Mouse (Mus musculus) inflammation-experienced regulatory T-cells, adult 6 months (primary cell): ENCODE results near the gene Ptprm. TPM values are rescaled to one million over a fixed set of nuclear protein-coding genes. Genes with fewer than 3 reads are reported as not detected.

Source experiments
- ATAC-seq: one replicate; pipeline ENCODE4 v1.8.0; 2017
- polyA plus RNA-seq, 3 experiments: library from polyadenylated mRNA; unstranded; fragments of 100-300 nt; shearing (Covaris generic); gene quantifications; one replicate each; pipeline ENCODE4 v1.2.1; 2017

Ptprm gene
- polyA plus RNA-seq, 3 experiments from 2014 or later = not detected

DNA sequence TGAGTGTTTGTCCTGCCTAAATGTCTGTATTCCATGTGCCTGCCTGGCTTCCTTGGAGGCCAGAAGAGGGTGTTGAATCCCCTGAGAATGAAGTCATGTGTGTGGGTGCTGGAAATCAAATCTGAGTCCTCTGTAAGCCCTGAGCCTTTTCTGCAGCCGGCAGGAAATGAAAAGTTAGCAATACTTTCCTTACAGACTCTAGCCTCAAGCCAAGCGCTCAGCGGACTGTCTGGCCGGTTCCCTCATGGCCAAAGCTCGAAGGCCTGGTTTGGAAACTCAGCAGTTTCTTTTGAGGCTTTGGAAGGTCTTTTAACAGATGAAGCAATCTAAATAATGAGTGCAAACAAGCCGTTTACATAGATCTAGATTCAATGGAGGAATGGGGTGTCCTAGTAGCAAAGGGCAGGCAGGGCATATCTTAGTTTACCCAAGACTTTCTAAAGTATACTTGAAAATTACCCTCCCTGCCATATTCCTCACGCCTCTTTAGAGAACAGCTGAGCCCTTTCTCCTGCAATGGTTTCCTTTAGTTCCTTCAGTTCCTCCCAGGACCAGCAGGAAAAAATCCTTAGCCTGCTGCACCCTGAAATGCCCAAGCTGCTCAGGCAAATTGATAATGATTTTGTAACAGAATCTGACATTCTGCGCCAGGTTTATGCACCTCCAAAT is 144.4 kb downstream of the Ptprm start:
- ATAC-seq = no peak

DNA sequence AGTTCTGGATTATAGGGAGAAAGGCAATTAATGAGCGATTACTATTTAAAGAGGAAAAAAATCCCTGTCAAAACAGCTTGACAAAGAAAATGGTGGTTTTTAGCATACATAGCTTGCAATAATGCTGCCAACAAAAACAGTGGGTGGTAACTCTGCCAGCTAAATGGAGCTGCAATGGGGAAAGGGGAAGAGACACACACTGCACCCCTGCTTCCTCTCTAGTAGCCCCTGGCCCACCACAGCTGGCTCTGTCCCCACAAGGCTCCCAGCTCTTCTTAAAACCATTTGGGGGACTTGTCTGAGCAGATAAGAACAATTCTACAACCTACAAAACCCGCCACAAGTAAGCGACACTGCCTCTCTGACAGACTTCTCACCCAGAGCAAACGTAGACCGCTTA is 145.7 kb downstream of the Ptprm start:
- ATAC-seq = no peak

DNA sequence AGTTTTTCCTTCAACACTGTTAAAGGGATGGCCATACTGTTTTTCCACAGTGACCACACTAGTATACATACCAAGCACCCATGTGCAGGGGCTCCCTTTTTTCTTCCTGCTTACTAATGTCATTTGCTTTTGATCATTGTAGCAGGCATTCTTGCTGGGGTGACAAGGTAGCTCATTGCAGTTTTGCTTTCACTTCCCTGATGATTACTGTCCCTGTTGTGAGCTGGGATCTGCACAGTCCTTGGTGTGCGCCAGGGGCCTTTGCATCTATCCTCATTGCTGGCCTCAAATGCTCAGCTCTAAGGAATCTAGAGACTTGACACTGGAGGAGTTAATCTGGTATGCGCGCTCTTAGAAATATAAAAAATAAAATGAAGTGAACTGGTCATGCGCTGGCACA is 147.3 kb downstream of the Ptprm start:
- no peak for ATAC-seq

DNA sequence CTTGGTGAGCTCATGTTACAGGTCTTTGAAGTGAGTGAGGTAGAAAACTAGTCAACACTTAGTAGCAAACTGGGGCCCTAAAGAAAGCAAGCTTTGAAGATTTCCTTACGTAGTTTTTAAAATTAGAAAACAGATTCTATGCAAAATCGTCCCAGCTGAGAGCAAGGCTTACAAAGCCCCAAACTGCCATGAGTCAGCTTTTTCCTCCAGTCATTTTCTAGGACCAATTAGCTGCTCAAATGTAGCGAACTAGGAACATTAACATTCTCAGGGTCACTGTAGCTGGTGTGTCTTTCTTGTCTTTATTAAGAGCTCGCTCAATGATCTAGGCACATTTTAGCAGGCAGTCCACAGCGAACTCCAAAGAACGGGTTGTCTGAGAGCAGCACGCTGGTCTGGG is 153.1 kb downstream of the Ptprm start:
- ATAC-seq = no peak

DNA sequence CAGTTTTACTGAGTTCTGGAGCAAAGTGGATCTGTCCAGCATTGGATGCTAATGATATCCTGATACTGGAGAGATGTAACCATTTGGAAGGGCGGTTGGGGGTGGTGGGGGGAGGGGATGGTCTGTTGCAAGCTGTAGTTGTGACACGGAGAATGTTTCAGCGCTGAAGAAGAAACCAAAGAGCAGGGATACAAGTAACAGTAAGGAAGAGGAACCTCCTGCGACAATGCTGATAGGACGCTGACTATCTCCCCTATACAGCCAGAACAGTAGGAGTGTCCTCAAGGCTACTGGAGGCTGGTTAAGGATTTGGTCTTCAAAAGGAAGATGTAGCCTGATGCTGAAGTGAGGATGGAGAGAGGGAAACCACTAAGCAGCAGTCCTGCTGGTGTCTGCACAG is 160.5 kb downstream of the Ptprm start:
- no peak for ATAC-seq

DNA sequence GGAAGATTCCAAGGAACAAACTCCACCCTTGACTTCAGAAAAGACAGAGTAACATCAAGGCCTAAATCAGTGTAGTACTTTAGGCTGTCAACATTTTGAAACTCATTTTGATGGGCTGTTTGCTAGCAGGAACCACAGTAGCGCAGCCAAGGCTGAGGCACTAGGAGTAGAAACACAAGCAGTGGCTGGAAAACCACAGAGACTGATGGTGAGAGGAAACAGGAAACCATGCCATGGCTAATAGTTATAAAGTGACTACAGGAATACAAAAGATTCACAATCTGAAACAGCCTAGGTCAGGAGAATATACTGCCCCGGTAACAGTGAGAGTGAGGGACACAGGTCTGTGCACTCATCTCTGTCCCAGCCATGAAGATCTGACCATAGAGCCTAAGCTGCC is 165.7 kb downstream of the Ptprm start:
- ATAC-seq = no peak

DNA sequence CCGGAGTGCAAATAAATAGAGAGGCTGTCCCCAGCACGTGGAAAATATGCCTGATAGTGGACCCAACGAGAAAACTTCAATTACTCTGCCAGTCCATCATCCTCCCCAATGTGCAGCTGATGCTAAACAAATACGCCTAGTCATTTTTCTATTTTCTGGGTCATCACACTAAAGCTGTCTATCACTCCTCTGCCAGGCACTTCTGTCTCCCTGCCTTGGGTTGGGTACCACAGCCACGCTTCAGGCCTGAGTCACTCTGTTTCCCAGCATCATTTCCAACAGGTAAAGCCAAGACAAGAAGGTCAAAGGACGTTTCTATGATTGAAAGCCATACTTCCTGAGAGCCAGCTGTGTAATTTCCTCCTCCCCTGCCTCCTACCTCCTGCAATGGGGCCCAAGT is 167.4 kb downstream of the Ptprm start:
- no peak for ATAC-seq

DNA sequence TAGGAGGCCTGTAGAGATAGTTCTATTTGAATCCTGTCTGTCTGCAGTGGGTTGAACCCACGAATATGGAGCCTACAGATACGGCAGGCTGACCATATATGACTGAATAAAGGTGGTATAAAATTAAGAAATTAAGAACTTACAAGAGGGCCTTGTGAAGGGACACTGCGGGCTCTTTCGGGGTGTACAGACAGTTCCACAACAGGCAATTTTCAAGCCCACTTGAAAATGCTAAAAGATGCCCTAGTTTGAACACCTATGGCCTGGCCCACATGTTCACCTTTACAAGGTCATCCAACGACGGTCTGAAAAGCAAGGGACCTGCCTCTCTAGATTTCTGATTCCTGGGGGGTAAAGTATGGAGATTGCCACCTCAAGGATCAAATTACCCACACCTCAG is 168.3 kb downstream of the Ptprm start:
- ATAC-seq = no peak

DNA sequence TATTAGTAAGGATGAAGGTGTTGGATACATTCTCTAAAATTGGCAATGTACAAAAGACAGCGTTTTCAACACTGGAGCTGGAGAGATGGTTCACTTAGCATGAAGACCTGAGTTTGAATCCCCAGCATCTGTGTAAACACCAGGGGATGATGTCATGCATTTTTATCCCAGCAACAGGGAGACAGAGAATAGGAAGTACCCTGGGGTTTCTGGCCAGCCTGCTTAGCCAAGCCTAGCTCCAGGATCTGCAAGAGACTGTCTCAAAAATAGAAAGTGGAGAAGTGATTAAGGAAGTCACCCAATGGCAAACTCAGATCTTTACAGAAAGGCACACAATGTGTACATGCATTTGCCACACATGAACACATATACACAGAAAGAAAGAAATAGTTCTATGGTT is 174.8 kb downstream of the Ptprm start:
- ATAC-seq = no peak

DNA sequence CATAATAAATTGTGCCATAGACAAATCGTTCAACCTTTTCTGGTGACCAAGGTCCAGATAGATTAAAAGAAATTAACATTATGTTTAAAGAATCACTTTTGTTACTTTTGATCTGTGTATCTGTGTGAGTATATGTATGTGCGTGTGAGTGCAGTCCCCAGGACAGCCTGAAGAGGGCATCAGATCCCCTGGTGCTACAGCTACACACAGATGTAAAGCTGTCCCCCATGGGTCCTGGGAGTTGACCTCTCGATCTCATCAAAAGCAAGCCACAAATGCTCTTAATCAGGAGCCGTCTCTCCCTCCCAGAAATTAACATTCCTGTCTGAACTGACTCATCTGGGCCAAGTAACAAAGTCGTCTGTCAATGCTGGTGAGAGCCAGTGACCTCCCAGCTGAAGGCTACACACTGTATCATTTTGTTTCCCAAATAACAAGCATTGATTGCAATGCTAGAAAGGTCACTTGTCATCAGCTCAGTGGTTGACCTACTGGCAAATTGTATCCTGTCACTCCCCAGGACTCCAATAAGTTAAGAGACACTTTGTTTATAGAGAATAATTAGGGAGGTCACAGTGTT is 175.5 kb downstream of the Ptprm start:
- ATAC-seq = no peak

DNA sequence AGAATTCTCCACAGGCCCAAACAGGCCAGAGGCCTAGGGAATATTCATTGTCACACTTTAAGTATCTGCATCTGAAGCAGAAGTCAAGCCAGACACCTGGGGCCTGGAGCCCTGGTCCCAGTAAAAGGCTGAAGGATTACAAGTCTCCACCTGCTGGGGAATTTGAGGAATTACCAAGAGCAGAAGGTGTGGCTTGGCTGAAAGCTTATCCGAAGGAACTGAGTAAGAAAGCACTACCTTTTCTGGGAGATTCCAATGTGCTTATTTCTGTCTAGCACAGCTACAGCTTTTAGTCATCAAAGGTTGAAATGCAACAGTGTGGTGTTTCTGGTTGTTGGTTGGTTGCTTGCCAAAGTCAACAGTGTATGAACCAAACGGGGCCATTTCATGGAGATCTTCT is 178.4 kb downstream of the Ptprm start:
- no peak for ATAC-seq

DNA sequence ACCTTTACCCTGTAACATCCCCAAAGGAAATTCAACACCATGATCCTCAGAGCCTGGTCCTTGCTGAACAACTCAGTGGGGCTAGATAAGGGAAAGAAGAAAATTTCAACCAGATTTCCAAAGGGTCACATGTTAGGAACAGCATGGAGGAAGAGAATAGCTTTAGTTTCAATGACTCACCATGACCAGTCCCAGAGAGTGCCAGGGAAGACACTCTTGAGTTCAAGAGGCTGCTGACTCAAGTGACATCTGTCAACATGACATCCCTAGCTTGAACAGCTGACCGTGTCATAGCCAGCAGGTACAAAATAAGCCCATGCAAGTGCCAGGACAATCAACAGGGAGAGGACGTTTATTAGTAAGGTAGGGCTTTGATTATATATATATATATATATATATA is 182.9 kb downstream of the Ptprm start:
- ATAC-seq = no peak

DNA sequence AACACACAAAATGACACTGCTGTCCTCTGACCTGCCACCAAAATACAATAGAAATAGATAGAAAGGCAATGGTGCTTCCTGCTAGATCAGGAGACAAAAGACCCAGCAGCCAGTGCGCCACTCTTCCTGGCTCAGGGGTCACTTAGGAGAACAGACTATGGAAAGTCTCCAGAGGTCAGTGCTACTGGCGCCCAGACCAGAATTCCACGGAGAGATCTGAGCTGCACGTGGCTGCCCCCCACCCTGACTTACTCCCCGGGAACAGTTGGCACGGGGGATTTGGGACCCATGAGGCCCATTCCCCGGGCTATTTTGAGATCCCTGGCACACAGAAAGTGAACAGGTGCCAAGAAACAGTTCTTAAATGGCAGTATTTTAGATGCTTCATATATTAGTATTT is 183.6 kb downstream of the Ptprm start:
- no peak for ATAC-seq

DNA sequence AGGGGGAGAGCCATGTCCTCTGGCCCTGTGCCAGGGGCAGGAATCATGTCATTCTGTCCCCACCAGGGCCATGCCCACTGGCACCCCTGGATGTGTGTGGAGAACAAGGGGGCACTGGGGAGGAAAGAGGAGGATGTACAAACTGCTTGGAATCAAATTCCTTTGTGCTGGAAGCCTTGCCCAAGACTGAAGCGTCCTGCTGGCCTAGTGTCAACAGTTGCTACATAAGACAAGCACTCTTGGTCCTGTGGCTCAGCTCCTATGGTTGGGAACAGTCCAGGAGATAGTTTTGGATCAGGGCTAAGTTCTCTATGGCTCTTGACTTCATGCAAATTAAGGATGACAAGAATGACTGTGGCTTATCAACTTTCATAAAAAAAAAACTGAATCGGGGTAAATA is 188.4 kb downstream of the Ptprm start:
- ATAC-seq = no peak

DNA sequence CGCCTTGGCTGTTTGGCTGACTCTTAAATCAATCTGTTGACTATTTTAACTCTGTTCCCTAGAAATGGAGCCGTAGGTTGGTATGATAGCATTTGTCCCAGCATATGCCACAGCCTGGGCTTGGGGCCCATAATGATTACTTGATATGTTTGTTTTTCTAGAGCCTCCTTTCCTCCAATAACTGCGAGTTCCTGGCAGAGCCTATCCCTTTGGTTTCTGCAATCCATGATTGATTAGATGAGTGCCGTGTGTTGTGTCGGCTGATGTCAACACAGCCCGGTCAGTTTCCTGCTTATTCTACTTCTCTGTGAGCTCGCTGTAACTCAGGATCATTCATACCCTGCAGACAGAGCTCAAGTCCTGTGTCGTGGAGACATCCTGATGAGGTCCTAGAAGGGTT is 194.6 kb downstream of the Ptprm start:
- no peak for ATAC-seq

DNA sequence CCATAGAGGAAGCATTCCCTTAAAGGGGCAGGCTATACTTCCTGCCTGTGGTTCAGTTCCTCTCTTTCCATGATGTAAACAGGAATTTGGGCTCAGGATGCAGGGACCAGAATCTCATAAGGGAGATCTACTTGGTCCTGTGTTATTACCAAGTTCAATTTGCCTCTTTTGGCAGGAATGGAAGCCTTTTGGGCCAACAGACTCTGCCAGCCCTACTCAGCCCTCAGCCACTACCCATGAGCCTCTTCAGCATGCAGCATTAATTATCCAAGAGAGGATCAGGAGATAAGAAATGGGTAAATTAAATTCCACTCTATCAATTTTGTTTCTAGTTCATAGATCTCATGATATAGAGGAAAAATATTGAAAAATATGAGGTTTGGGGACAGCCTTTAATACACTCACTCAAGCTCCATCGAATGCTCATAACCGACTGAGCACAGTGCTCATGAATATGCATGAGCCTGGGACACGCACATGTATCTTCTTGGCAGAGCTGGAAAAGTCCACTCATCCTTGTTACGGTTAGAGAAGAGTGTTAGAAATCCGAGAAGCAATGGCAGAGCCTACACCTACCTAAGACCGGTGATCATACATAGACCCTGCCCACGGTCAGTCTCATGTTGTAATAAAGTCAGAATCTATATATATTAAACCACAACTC is 197.0 kb downstream of the Ptprm start:
- no peak for ATAC-seq

DNA sequence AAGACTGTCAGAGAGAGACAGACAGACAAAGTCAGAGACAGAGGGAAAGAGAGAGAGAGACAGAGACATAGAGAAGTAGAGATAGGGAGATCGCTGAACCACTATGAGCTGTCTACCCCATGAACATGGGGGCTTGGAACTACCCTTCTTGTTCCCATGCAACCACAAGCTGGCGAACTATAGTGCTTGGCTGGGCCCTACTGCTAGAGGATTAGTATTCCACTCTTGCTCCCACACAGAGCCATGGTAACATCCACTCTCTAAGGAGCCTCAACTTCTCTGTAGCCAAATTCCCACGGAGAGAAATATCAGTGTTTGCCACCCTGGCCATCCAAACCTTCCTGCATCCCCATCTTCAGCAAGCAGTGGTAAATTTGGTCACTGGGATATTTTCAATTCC is 202.0 kb downstream of the Ptprm start:
- no peak for ATAC-seq

DNA sequence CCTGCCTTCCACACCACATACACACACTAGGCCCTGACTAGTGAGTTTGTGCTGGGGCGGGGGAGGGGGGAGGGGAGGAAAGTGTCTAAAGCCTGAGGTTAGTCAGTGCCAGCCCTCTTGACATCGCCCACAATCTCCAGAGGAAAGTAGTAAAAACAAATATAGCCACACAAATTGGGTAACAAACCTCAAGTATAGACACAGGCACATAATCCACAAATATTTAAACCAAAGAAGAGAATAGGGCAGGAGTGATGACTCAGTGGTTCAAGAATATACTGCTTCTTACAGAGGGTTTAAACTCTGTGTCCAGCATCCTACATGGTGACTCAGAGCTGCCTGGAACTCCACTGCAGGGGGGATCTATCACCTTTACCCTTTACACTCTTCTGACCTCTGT is 203.8 kb downstream of the Ptprm start:
- no peak for ATAC-seq

DNA sequence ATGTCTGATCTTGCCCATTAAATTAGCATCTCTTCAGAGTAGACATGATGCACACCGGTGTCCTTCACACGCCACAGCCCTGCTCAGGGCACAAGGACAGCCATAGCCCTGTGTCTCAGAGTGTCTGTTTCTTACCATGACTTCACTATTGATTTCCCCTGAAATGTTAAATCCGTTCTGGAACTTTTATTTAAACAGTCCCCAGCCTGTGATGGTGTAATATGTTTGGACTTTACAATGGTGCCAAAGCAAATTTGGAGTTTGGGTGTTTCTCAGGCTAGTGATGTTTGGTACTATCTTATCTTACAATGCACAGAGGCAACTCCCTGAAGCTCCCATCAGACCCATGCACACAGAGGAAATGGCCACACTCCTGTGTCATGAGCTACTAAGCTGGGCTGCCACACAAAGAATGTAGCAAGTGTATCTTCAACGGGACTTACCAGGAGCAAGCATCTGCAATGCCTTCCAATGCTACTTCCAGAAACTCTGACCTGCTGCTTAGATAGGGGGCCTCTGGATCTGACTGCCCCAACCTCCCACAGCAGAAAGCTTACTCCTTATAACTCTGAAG is 212.0 kb downstream of the Ptprm start:
- ATAC-seq = no peak

DNA sequence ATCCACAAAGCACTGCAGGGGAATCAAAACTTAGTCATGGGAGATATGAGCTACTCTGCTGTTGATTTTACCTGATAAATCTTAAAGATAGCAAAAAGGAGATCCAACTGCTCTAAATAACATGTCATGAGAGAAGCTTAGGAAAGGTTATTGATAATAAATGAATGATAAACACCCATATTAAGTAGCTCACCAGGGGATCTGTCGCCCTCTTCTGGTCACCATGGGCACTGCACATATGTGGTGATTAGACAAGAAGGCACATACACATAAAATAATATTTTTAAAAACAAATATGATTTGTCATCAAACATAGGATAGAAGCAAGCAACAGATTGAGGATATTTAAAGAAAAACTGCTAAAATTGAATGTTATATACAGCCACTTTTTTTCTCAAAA is 213.8 kb downstream of the Ptprm start:
- no peak for ATAC-seq

DNA sequence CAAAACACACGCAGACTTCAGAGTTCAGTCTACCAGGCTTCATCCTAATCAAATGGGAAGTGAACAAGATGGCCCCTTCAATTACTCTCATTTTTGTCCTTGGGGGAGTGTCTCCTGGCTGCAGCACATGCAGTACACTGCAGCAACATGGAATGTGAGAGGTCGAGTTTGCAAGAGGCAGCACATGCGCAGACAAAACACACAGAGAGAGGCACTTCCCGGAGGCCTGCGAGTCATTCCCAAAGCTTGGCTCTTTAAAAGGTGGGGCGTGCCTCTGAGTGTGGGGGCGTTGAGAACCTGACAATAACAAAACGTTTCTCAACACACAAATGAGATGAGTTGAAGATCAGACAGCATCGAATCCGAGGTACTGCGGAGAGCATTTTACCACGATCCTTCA is 215.3 kb downstream of the Ptprm start:
- no peak for ATAC-seq

DNA sequence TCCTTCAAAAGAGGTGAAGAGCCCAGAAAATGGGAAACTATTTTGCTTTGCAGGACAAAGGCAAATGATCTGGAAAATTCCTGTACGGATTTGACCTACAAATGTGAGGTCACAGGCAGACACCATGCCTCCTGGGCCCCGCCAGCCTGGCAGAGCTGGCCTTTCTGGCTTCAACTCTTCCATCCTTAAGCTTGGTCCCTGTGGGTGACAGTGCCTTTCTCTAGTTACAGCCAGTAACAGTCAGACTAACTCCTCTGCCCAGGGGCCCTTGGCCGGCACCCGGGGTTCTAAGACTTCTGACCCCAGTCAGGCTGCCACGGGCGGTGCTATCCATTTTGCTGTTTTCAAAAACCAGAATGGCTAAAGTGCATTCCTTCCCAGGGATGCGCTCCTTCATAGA is 217.4 kb downstream of the Ptprm start:
- no peak for ATAC-seq

DNA sequence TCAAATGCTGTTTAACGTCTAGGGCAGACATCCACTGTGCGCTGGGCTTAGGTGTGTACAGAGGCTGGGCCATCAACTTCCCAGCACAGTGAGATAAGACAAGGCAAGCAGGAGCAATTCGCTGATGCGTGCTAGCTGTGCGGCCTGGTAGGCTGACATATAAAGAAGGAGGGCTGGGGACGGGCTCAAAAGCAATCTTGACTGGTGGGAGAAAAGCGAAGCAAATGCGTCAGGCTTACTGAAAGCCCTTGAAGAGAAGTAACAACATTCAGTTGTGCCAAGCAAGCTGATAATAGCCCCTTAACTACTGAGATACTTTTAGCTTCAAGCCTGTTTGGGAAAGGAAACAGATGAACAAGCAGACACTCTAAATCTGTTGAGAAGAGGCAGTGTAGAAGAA is 217.8 kb downstream of the Ptprm start:
- ATAC-seq = no peak

DNA sequence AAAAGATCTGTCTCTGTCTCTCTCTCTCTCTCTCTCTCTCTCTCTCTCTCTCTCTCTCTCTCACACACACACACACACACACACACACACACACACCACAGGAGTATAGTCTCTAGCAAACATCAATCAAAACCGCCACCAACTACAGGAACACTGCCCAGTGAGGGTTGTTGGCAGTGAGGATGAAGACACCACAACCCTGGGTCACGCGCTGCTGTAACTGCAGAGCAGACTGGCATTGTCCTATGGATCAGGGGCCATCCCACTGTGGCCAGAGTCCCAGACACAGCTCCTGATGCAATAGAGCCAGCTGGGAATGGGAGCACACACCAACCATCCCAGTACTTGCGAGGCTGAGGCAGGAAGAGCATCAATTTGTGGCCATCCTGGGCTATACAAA is 220.0 kb downstream of the Ptprm start:
- ATAC-seq = no peak
